Mouse (Mus musculus) frontal cortex, postnatal 10 days (tissue): Measurements from ENCODE around the gene Pde4c.
A peak's percentile ranks its signal among the peaks of the same experiment; 100 is the strongest.

Experiments
- DNase-seq, 2 experiments: peaks; one replicate each; pipeline ENCODE4 v3.0.0; 2022; ENCODE audit warnings: low spot score in 2 of 2, mixed read lengths in 1 of 2

Pde4c gene

DNA sequence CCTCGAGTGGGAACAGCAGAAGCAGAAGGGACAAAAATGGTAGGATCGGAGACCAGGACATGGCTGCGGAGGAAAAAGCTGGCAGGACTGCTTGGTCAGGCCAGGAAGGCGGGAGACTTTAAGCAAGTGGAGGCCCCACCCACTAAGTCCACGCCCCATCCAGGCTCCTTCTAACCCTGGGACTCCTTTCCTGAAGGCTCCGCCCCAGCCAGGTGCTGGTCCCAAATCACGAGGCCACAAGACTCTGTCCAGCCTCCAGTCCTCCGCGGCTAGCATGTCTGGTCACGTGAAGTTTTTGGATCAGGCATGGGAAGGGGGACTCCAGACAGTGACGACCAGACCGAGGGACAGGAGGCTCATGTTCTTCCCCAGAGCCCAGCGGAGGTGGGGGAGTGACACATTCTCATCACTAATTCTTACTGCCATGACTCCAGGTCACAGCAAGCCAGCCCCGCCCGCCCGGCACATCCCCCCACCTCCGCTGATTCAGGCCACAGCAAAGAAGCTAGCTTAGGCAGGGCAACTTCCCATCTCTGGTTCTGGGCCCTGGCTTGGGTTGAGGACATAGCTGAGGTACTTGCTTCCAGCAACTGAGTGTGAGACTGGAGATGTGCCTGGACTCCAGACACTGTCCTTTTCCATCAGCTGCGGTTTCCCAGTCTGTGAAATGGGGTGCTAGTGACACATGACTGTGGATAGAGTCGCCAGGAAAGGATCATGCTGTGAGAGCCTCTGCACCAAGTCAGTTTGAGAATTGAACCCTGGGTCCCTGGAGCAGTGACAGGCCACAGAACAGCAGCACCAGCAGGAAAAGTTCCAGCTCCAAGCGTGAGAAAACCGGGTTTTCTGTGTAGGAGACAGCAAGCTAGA is 43.3 kb downstream of the Pde4c start:
- DNase-seq, result no peak

DNA sequence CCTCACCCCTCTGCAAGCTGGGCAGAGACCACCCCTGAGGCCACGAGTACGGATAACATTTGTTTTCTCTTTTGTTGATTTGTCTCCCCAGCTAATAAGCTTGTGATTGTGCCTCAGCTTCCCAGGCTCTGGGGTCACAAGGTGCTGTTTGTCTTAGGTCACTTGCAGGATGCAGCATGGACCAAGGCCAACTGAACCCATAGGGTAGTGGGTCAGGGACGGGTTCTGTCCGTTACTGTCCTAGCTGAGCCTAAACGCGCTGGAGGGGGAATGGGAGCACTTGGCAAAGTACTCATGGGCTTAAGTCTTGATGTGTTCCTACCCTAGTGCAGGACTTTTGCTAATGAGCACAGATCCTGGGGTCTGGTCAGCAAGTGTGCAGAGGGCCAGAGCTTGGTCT is 44.0 kb downstream of the Pde4c start:
- DNase-seq, result no peak

DNA sequence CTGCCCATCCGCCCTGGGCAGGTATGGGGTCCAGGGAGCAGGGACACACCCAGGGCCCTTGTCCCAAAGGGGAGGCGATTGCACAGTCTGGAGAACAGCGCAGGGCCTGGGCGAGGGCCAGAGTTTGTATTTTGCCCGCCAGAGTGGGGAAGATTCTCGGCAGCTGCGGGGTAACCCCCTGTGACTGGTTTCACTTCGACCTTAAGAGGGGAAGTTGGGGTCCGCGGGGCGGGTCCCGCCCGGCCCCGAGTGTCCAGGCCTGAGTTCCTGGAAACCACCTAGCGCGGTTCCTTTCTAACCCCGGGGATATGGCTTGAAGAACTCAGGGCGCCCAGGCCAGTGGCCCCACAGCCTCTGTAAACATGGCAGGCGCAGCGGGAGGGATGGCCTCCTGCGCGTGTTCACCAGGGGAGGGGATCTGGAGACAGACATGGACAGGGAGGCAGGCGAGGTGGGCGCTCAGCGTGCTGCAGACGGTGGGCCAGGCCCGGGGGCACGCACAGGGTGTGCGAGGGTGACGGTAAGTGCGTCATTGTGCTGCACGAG is 44.8 kb downstream of the Pde4c start:
- no peak for DNase-seq

- no peak for DNase-seq
Observed at GRCm38 (mm10) chr8:70768956-70769355, 45.4 kb downstream of the Pde4c start.

- peak; percentile 89 to 94 for DNase-seq
Observed at GRCm38 (mm10) chr8:70769359-70769758, 45.8 kb downstream of the Pde4c start.

DNA sequence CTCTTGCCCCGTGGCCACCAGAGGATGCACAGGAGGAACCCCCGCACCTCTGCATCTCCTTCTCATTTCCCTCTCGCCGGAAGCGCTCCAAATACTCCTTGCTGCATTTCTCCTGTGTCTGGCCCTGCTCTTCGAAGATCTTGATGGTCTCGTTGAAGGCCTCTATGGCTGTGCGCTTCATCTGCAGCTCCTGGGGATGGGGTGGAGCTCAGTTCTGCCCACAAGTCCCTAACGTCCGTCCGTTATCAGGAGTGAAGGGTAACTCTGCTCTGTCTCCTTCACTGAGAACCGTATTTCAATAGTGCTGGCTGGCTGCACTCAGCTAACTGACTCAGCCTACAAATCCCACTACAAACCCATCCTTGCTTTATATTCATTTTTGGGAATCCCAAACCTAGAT is 46.3 kb downstream of the Pde4c start:
- no peak for DNase-seq

- DNase-seq, result no peak
Observed at GRCm38 (mm10) chr8:70770748-70771147, 47.2 kb downstream of the Pde4c start.

- DNase-seq, result no peak
Observed at GRCm38 (mm10) chr8:70771217-70771616, 47.7 kb downstream of the Pde4c start.

DNA sequence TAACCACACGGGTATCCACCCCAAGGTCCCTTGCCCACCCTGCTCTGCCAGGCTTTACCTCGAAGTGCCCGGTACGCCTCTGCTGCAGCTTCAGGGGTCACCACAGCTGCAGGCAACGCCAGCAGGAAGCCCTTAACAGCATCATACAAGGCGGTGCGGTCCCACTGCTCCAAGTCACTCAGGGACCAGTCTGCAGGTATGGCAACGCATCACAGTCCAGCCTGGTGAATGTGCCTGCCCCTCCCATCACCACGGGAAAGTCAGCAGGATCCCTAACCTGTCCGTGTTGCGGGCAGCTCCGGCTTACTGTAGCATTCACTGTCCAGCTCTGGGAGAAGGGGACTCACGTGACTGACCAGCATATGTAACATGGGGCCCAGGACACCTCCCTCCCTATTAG is 48.6 kb downstream of the Pde4c start:
- DNase-seq, result no peak

DNA sequence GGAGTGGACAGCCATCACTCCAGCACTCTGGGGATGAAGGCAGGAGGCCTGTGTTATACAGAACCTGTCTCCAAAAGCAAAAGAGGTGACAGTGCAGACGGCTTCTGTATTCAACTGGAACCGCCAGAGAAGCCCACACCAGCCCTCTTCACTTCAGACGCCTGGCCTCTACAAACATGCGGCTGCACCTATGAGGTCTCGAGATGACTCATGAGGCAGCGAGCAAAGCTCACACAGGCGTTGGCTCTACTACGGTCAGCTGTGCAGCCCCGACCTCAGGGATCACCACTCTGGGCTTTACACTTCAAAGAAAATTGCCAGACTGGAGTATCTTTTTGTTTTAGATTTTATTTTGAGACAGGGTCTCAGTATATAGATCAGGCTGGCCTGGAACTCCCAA is 49.4 kb downstream of the Pde4c start:
- no peak for DNase-seq

GRCm38 (mm10) chr8:70773410-70773809 is 49.9 kb downstream of the Pde4c start:
- no peak for DNase-seq

- peak; percentile 70 to 73 for DNase-seq
Observed at GRCm38 (mm10) chr8:70773833-70774232, 50.3 kb downstream of the Pde4c start.

DNA sequence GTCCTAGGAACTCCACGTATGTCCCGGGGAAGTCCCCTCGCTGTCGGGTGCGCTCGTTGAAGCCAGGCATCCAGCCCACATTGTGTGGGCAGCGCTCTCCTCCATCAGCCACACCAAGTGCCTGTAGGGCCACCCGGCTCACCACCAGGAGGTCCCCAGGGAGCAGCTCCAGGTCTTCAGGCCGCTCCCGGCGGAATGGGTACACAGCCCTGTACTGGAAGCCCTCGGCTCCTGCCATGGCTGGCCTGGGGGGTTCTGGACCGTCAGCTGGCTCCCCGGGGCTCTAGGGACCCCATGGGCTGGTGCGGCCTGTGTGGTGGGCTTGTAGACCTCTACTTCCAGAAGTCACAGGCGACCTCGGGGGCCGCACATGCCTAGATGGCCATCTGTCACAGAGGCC is 51.2 kb downstream of the Pde4c start:
- no peak for DNase-seq

DNA sequence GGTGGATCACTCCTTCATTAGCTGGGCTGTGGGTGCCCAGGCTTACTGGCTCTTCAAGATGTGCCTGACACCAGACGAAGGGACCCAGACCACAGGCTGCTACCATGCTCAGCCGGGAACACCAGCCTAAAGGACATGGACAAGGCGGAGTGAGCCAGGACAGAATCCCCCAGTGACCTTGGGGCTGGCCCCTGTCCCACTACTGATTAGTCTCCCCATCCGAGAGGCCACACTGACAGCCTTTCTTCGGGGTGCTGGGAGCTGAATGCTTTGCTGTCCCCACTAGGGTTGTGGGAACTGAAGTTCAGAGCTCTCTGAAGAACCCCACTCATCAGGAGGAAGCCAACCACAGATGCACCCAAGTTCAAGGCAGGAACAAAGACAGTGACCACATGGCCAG is 51.7 kb downstream of the Pde4c start:
- DNase-seq, result no peak

- DNase-seq, result peak in 1 of 2 experiments; percentile 65
Observed at GRCm38 (mm10) chr8:70775851-70776495, 52.5 kb downstream of the Pde4c start.

DNA sequence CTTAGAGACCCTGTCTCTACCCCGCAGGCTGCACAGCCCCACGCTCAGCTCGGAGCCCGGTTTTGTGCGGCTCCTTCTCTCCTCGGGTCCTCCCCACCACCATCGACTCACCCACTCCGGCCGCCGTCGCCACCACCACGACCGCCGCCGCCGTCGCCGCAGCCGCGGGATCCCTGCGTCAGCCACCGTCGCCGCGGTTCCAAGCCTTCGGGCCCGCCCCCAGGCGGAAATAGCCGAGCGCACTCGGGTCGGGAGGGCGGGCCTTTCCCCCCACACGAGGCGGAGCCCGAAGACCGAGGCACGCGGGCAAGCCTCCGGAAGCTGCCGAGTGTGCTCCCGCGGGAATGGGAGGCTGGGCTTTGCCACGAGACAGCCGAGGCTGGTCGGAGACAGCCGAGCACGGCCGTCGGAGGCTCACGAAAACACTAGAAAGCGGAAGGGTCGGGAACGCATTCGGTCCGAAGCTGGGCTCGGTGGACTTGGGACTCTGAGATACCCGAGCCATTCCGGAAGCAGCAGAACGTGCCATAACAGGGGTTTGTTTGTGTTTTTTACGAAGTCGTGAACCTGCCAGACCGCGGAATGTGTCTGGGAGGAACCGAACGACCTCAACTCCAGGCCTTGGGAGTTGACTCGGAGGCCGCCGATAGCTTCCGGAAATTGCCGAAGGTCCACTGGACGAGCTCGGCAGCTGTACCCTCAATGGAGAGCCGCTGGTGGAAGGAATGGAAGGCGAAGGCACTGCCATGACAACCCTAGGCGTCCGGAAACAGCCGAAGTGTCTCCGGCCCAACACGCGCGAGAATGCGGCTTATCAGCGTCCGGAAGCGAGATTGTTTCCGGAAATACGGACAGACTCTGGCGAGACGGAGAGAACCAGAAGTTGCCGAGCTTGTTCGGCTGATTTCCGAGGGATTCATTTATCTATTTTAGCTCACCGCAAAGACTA is 53.2 kb downstream of the Pde4c start, which contains the start of gene Pik3r2:
Pik3r2 (minus strand) TSS at position 218 of the 949 bp plus-strand sequence.
- DNase-seq, result peak; percentile 97 to 99

DNA sequence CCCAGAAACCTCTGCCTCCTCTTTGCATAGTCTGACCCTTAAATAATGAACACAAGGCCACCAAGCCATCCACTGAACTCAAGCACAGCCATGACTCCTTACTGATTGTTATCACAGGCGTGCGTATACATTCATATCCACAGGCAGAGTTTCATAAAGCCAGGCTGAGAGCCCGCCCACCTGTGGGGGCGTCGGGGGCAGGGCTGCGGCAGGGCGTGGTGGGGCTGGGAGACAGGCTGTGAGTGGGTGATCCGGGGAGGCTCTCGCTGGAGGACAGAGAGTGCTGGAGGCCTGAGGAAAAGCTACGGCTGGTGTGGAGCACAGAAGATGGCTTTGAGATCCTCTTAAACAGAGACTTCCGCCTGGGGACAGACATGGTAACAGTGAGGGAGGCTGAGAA is 56.6 kb downstream of the Pde4c start:
- no peak for DNase-seq

GRCm38 (mm10) chr8:70786291-70787050 is 63.0 kb downstream of the Pde4c start:
- no peak for DNase-seq

GRCm38 (mm10) chr8:70787051-70787445 is 63.5 kb downstream of the Pde4c start:
- no peak for DNase-seq

DNA sequence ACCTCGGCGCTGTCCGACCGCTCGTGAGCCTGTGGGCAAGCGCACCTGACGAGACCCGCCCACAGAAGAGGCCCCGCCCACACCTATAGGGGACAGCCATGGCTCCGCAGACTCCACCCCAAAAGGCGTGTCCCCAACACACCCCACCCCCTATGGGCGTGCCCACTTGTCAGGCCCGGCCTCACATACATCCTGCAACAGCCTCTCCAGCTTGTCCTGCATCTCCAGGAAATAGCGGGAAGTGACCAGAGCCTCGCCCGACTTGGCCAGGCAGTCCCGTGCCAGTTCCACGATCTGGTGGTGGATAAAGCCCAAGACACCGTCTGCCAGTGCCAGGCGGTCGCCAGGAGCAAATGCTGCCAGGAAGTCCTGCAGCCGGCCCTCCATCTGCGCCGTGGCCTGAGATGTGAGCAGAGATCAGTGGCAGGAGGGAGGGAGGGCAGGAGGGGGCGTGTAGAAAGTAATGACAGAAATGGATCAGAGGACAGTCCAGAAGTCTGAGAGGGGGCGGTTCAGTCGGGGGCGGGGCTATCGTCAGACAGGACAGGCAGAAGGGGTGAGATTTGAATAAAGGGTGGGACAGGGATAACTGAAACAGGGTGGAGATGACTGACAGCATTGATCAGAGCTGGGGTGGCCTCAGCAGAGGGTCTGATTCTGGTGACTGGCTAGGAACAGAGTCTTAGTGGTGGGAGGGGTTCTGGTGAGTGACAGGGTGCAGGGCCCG is 64.6 kb downstream of the Pde4c start:
- peak in 1 of 2 experiments; percentile 48 for DNase-seq
